Mouse (Mus musculus): ENCODE data around the gene Gm6882. TPM values are rescaled to one million over a fixed set of nuclear protein-coding genes. Genes with fewer than 3 reads are reported as not detected.
"Not testable (repeated sequence)": the region's sequence is repeated elsewhere in the genome, so short reads cannot be mapped to it uniquely, and the experiment has no call there.

The Gm6882 gene
- total RNA-seq (2021) = not detected in 2 replicates
- long read RNA-seq = 0 reads

DNA sequence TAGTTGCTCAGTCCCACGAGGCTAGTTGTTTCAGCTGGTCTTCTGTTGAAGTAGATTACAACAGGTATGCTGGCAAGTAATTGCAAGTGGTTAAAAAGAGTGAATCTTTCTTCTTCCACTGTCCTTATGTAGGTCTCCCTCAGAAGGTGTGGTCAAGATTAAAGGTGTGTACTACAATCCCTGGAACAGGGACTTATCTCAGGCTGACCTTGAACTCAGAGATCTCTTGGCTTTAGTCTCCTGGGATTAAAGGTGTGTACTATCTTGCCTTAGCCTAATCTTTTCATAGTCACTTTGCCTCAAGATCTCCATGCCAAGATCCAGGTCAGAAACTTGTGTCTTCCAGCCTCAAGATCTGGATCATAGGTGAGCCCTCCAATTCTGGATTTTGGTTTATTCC is at the start of gene Gm6882:
Gene Gm6882 (minus strand): TSS at position 101 of the 400 bp plus-strand sequence.
- DNase-seq = not testable (repeated sequence)

Other genes starting within 250 kb of the Gm6882 start
- gene Gm5157, start 242.3 kb downstream of the Gm6882 start, total RNA-seq (2021) = not detected in 2 replicates
- gene Vmn1r124, start 172.1 kb downstream of the Gm6882 start, total RNA-seq (2021) = not detected in 2 replicates
- not detected in 2 replicates for gene Vmn1r125, start 160.6 kb downstream of the Gm6882 start, total RNA-seq (2021)
- gene Vmn1r126, start 131.3 kb downstream of the Gm6882 start, total RNA-seq (2021) = not detected in 2 replicates
- gene Vmn1r127, start 112.9 kb downstream of the Gm6882 start, total RNA-seq (2021) = not detected in 2 replicates
- gene Vmn1r128, start 83.4 kb downstream of the Gm6882 start, total RNA-seq (2021) = not detected in 2 replicates
- gene Vmn1r129, start 71.5 kb downstream of the Gm6882 start, total RNA-seq (2021) = not detected in 2 replicates
- not detected in 2 replicates for gene Vmn1r130, start 79.0 kb upstream of the Gm6882 start, total RNA-seq (2021)
- not detected in 2 replicates for gene Vmn1r131, start 113.3 kb upstream of the Gm6882 start, total RNA-seq (2021)
- not detected in 2 replicates for gene Vmn1r132, start 181.3 kb upstream of the Gm6882 start, total RNA-seq (2021)